Mouse (Mus musculus): ENCODE data around the gene Gm26558.

The Gm26558 gene

DNA sequence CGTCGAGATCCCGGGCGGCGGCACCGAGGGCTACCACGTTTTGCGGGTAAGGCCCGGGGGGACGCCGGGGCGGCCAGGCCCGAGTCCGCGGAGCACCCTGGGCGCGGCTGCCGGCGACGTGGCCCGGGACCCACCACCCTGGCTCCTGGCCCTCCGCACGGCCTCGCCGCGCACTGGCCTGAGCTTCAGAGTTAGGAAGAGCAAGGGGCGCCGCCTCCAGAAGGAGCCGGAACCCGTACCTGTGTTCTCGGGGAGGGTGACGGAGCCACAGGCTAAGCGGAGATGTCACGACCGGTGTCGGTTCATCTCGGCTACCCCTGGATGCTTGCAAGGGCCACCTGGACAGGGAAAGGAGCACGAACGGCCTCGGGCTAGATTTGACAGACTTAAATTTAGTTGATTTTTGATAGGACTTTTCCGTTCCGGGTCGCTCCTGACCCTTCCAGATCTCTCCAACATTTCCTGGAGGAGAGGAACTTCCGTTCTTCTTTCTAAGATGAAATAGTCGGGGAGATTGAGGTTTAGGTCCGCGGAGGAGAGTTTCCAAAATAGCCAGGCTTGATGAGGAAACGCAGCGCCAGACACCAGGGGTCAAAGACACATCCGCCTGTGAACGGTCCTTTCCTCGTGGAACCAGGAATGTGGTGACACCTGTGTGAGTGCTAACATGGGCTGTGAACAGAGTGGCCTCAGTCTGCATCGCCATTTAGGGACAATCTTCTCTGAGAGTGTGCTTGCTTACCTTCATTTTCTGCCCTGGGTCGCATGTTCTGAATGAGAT is at the start of gene Gm26558:
TSS of gene Gm26558 (minus strand) at position 394 of the 781 bp plus-strand sequence.
- DNase-seq (ENCODE audit: low read depth in 2 of 2, low spot score in 2 of 2), result peak in 1 of 2 experiments; percentile 41

DNA sequence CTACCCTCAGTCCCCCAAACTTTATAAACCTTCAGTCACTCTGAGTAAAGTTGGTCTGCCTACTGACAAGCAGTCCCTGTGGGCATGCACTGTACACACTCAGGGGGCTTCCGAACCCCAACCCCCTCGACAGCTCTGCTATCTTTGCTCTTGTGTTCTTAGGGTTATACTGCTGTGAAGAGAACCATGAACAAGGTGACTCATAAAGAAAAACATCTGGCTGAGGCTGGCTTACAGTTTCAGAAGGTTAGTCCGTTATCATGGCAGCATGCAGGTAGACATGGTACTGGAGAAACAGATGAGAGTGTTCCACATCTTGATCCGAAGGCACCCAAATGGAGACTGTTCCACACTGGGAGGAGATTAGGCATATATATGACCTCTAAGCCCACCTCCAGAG is 49.0 kb upstream of the Gm26558 start:
- no peak for DNase-seq (ENCODE audit: low read depth in 2 of 2, low spot score in 2 of 2)

DNA sequence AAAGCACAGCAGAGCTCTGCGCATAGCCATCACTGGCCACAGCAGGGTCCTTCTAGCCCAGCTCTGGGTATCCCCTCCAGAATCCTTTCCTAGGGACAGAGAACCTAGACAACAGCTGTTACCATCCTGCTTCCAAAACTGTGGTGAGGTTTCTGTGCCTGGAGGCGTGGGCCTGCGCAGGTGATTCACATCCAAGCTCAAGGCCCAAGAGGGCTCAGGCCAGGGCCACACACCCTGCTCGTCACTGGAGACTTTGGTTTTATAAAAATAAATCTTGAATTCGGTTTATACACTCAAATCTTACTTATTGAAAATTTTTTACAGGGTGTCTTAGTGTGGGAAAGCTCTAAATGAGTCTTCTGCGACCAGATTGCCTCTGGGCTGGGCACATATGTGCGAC is 48.3 kb upstream of the Gm26558 start:
- DNase-seq (ENCODE audit: low read depth in 2 of 2, low spot score in 2 of 2), result no peak

DNA sequence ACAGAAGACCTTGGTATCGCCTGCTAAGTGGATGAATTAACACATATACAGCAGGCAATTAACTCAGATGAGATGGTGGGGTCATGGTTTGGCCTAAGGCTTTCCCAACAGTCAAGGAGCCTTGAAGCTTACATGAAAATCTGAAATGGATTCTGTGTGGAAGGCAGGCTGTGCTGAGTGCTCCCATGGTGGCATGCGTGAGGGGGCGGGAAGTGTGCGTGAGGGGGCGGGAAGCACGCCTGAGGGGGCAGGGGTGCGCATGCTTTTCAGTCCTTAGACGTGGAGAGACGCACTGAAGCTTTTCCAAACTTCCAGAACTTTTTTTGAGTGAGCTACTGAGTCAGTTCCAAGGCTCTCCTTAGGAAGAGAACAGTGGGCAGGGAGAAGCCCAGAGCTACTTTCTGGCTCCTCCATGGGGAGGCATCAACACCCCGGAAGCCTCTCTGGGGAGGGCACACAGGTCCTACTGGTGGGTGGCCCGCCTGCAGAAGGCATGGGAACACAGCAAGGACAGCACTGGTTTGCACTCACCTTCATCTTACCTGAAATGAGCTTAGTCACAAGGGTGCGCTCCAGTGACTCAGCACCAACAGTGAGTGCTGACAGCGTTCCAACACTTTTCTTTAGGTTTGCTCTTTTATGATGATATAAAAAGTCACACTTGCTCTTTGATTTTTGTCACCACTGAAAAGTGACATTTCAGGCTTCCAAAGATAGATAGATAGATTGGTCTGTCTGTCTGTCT is 47.2 kb upstream of the Gm26558 start:
- no peak for DNase-seq (ENCODE audit: low read depth in 2 of 2, low spot score in 2 of 2)

DNA sequence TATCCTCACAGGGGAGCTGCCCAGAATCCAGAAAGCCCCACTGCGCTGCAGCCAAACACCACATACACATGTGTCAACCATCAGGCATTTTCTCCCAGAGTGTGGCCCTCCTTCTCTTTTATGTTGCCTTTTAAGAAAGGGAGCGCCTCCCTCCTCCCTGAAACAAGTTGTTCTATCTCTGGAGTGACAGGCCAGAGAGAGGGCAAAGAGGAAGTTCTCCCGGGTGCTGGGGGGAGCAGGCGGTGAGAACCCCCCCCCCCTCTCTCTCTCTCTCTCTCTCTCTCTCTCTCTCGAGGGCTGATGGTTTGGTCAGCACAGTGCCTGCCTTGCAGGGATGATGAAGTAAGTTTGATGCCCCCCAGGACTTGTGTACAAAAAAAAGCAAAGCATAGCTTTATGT is 40.5 kb upstream of the Gm26558 start:
- DNase-seq (ENCODE audit: low read depth in 2 of 2, low spot score in 2 of 2), result no peak

DNA sequence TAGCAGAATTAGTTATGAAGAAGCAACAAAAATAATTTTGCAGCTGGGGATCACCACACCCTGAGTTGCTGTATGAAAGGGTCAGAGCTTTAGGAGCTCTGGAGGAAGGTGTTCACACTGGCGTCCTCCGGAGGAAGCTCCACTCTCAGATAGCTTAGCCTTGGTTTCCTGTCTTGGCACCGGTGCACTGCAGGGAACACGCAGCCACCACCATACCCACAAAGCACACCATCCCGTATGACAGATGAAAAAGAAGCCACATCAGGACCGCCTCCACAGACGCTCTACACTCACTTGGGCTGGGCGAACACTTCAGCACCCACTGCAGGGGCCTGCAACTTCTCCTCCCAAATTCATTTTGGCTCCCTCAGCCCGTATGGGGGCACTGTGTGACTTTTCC is 39.7 kb upstream of the Gm26558 start:
- DNase-seq (ENCODE audit: low read depth in 2 of 2, low spot score in 2 of 2), result peak; percentile 27 to 28

DNA sequence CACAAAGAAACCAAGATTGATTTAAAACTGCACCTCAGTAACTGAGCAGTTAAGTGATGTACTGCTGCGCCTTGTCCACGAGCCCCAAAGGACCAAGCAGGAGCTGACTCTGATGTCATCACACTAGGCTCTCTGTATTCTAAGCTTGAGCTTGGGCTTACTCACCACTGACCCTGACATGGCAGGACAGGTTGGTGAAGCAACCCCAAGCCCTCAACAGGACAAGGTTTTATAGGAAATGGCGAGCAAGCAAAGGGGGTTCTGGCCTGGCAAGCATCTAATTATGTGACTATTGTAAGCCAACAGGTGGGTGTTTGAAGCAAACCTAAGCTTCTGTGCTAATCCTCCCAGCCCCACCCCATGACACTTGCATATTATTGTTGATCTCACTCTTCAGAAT is 38.9 kb upstream of the Gm26558 start:
- no peak for DNase-seq (ENCODE audit: low read depth in 2 of 2, low spot score in 2 of 2)

DNA sequence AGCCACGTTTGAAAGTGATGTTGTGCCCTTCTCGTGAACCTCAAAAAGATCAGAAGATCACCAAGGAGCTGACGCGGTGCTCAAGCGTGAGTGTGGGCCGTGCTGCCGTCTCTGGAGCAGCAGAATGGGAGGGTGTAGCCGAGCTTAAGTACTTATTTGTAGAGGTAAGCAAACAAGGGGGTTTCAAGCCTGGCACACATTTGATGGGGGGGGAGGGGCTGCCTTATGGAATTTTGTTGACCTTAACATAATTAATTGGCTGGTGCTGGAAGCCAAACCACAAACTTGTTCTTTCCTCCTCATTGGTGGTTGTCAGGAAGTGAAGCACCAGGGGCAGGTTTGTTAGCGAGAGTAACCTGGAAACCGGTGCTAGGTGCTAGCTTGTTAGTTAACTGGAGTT is 33.8 kb upstream of the Gm26558 start:
- no peak for DNase-seq (ENCODE audit: low read depth in 2 of 2, low spot score in 2 of 2)

DNA sequence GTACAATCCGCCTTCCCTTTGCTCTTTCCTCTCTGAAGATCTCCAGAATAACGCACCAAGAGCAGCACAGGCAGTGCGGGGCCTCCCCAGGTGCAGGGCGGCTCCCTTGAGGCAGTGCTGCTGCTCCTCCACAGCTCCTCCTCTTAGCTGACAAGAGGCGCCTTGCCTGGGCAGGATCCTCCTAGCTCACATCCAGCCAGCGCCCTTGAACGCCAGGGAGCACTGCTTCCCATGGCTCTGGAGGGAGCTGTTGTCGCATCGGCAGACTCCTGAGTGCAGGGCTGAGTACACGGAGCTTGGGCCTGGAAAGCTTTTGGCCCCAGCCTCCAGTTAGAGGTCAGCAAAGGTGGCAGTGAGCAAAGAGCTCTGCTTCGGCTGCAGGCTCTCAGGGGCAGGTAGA is 28.3 kb upstream of the Gm26558 start:
- no peak for DNase-seq (ENCODE audit: low read depth in 2 of 2, low spot score in 2 of 2)

DNA sequence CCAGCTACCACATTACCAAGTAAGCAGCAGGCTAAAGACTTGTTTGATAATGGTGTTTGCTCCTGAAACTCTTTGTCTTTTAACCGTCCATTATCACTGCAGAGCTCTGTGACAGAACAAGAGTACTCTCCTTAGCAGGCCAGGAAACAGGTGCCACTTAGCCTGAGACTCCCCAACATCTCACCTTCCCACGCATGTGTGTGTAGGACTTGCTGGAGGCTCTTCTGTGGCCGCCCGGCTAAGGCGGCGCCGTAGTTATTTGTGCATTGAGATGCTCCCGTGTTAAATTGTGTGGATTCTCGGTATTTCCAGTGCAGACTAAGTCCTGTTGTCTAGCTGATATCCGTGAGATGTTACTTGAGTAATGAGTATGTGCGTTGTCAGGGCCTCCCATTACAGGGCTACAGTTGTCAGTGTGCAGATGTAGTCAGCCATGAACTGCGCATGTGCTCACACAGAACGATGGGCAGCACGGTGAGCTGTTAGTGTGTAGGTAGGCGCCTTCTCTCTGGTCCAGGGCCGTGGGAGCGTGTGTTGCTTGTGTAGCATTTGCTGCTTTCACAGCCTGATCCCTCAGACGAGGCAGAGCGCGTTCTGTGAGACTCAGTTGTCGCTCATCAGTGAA is 26.7 kb upstream of the Gm26558 start:
- DNase-seq (ENCODE audit: low read depth in 2 of 2, low spot score in 2 of 2), result no peak

DNA sequence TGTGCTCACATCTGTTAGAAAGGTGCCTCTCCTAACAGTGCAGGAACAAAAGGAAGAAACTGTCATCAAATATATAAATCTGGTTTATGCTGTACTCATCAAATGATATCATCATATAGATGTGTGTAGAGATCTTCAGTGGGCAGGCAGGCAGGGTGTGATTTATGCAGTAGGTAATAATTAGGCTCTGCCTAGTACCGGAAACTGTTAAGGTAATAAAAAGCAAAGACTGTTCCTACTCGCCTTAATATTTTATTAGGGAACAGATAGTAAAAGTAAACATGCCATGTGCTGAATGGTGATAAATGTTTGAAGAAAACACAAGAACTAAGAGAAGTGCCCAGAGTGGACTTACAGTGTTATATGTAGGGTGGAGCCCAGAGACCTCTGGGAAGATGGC is 20.4 kb upstream of the Gm26558 start:
- no peak for DNase-seq (ENCODE audit: low read depth in 2 of 2, low spot score in 2 of 2)

DNA sequence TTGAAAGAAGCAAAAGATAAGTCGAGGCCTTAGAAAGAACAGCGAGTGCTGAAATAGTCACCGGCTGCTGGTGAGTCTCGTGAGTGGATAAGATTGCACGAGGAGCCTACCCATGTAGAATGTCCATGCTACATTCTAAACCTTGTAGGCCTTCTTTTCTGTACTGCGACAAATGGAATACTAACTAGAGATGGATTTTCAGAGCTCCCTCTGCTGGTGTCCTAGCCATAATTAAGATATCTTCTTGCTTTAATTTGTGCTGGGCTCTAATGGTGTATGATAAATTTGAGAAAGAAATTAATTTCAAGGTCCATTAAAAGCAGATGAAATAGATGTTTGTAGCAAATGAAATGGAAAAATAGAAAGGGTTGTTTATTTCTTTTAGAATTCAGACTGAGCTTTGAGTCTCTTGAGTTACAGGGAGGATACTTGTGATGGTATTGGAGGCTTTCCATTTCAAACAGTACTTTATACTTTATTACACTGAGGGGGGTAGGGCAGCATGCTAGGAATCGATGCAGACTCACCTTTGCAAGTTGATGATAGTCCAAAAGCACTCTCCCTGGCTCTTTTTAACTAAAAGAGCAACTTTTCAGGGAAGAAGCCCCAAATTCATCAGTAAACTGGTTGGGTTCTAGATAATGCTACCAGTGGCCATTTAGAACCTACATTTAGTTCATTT is 11.7 kb upstream of the Gm26558 start:
- no peak for DNase-seq (ENCODE audit: low read depth in 2 of 2, low spot score in 2 of 2)

DNA sequence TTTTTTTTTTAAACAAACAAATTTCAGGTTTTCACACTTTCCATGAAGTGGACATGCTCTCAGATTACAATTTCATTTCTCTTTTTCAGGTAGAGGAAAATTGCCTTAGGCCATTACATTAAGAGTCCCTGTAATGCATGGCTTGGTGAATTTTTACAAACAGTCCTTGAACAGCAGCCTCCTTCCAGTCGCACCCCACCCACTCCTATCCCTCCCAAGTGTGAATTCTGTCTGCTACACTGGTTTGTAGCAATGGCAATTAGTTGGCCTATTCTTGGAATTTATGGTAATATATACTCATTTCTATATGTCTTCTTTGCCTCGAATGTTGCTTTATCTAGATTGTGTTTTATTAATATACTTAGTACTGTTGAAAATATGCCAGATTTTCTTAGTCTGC is 10.6 kb upstream of the Gm26558 start:
- no peak for DNase-seq (ENCODE audit: low read depth in 2 of 2, low spot score in 2 of 2)

DNA sequence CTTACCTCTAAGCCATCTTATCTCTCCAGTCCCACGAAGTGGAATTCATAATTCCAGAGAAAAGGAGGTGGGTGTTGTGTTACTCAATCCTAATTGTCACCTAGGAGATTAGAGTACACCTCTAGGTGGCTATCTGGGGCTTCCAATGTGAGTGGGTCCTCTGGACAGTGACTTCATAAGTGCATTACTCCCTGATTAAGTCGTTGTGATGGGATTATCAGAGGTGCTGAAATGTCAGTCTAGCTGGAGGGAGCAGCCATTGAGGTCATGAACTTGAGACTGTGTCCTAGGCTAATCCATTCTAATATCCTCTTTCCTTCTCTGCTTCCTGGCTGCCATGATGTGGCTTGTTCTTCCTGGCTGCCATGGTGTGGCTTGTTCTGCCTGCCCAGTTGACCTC is 8.0 kb upstream of the Gm26558 start:
- no peak for DNase-seq (ENCODE audit: low read depth in 2 of 2, low spot score in 2 of 2)

DNA sequence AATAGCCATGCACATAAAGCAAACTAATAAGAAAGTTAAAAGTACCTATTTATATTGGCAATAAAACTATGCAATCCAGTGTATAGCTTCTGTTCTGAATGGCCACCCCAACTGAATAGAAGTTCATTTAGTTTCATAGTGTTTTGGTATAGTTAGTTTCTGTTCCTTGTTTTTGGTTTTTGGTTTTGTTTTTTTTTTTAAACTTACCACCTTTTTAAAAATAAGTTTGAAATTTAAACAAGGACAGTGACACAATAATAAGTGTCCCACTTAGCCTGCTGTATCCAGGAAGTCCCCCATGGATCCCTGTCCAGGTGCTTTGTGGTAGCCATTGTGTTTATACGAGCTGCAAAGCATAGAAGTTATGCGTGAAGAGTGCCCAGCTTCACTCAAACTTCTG is 7.3 kb upstream of the Gm26558 start:
- no peak for DNase-seq (ENCODE audit: low read depth in 2 of 2, low spot score in 2 of 2)

DNA sequence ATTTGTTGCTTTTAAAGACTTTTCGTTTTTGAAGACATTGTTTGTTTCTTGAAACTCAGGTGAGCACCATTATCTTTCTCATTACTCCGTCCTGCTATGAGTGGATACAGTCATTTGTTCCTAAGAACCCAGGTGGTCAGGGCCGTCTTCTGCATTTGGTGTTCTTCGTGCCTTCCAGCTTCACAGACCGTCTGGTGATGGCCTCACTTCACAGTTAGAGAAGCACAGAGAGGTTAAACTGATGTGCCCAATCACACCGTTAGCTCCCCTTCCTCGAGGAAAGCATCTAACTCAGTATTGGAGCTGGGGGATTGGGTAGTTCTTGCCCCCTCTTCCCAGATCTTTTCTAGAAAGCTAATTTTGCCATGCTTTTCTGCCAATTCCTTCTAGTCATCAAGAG is 5.1 kb upstream of the Gm26558 start:
- no peak for DNase-seq (ENCODE audit: low read depth in 2 of 2, low spot score in 2 of 2)

DNA sequence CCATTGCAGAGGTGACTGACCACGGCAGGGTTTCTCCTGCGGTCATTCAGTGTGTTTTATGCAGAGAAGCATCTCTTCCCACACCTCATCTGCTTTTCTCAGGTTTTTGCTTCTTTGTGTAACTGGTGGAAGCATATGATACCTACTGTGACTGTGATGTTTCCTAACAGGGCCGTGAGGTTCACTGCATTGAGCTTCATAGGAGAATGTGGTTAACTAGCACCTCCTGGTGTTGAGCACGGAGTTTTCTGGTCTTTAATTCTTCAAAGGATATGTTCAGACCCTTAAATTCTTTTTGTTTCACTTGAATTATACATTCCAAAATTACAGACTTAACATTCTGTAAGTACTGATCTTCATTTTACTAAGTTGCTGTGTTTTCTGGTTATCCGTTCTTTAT is 1.9 kb upstream of the Gm26558 start:
- DNase-seq (ENCODE audit: low read depth in 2 of 2, low spot score in 2 of 2), result peak in 1 of 2 experiments; percentile 28

DNA sequence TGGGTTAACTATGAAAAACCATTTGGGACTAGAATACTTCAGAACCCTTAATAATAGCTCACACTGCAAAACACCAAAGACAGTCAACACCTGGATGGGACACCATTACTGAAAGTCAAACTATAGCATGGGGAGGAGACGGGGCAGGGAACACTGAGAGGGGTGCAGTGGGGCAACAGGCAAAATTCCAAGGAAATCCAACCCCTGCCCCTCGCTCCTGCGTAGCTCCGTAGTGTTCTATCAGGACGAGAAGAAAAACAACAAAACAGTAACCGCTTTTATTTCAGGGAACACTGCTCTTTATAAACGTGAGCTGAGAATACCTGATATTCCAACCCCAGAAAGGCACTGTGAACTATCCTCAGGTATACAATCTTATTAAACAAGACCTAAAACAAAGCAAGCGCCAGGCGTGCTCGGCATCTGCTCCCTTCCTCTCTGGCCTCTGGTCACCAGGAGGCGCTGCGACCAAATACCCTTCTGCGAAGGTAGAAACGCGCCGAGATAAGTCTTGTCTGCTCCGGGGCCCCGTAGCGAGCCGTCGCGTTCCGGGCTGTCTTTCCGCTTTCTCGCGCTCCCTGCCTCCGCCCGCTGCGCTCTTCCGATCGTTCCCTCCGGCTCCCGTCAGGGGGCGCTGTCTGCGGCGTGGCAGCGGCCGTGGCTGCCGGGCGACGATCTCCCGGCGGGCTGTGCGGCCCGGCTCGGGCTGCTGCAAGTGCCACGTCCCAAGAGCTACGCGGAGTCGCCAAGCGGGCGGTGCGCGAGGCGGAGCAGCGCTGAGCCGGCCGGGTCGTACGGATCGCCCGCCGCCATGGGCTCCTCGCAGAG is 807 bp downstream of the Gm26558 start, which contains the start of gene Gorasp2:
TSS of gene Gorasp2 (plus strand) at position 690 of the 828 bp plus-strand sequence.
- DNase-seq (ENCODE audit: low read depth in 2 of 2, low spot score in 2 of 2), result peak; percentile 95

DNA sequence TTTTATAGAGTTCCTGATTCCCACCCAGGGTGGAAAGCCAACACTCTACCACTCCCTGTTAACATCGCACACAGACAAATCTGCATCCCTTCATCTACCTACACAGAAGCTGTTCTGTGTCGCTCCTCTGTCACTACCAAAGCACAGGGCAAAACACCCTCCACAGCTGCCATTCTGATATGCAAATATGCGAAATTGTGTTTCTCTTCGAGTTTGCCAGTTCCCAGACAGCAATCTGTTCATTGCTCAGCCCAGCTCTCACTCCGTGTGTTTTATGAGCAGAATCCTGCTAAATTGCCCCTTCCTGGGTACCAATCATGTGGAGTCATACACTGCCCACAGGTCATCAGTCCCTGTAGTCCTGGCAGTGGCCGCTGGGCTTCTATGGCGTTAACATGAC is 4.8 kb downstream of the Gm26558 start:
- DNase-seq (ENCODE audit: low read depth in 2 of 2, low spot score in 2 of 2), result no peak

DNA sequence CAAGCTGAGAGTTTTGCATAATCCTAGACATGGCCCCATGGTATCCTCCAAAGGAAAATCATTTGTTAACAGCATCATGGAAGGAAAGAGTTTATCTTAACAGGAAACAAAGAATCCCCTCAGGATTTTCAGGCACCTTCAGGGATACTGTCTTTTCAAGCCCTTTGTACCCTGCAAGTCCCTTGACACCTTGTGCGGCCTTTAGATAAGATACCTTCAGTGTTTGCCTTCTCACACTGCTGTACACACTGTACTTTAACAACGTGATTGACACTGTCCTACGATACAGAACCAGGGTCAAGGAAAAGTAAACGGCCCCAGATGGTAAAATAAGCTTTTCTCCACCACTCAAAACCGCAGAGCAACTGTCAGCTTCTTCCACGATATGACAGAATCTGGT is 10.1 kb downstream of the Gm26558 start:
- no peak for DNase-seq (ENCODE audit: low read depth in 2 of 2, low spot score in 2 of 2)

DNA sequence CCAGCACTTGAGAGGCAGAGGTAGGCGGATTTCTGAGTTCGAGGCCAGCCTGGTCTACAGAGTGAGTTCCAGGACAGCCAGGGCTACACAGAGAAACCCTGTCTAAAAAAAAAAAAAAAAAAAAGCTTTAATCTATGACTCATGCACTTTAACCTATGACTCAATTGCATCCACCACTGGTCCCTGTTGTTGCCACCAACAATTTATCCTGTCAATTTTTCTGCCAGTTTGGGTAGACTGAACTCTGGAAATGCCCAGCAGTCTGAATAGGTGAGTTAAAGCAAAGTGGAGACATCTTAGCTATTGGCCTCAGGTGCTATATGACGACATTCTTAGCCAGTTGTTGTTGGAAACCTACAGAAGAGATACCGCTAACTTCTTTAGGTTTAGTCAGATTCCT is 12.4 kb downstream of the Gm26558 start:
- DNase-seq (ENCODE audit: low read depth in 2 of 2, low spot score in 2 of 2), result no peak

Measured in CD8-positive naive resting alpha-beta T cell, adult 2 months (primary cell).